Mouse (Mus musculus): ENCODE data around the gene Prrc2b.

DNA sequence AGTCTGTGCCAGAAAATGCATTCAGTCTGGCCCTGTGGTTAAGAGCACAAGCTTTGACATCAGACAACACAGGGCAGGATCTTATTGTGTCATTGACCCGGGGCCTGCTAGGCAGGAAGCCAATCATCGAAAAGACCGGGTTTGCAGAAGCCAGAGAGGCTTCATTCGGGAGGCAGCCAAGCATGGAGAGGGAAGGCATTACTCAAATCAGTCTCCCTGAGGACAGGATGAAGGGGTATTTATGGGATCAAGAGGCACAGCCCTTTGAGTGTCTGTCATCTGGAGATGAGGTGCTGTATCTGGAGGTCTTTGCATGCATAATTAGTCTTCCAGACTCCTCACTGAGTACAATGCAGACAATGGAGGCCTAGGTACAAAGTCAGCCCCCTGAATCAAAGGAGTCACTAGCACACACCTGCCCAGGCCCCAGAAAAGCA lies 10.4 kb upstream of the Prrc2b start:
- TF ChIP-seq CTCF (IDR thresholded peaks at IDR 0.05; ENCODE audit: control insufficient read depth, insufficient read depth, low read length) (no peak), POLR2A (IDR thresholded peaks at IDR 0.05; ENCODE audit: borderline replicate concordance, control insufficient read depth, low read depth, low read length) (no peak)
